Mouse (Mus musculus): ENCODE data around the gene Faim2.

Faim2 gene

DNA sequence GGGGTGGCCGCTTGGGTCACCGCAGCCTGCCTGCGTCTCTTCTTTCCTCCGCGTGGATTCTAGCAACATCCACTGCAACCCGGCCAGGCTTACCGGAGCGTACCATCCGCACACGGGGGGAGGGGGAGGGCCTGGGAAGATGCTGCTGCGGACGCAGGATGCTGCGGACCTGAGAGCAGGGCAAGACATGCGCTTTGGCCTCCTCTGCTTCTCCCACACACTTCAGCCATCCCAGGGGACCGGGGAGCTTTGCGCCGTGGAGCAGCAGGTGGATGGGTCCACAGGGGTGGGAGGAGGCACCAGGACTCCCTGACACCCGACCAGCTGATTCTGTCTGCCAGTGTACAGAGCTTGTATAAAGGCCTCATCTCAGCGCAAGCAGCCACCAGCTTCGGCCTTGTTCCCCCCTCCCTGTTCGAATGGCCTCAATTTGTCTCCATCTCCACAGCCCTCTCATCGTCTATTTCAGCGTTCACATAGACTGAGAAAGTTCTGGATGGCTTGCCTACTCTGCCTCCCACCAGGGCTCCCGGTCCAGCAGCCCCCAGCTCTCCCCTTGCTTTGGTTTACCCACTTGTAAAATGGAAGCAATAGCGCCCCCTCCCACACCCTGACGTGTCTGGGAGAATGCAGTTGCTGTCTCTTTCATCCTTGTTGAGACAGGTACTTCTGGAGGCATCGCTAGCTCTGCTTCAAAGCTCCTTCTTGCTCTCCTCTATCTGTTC is at the start of gene Faim2:
Gene Faim2, minus strand, starts transcription at position 537 of the 725 bp plus-strand sequence.
- DNase-seq, result no peak

DNA sequence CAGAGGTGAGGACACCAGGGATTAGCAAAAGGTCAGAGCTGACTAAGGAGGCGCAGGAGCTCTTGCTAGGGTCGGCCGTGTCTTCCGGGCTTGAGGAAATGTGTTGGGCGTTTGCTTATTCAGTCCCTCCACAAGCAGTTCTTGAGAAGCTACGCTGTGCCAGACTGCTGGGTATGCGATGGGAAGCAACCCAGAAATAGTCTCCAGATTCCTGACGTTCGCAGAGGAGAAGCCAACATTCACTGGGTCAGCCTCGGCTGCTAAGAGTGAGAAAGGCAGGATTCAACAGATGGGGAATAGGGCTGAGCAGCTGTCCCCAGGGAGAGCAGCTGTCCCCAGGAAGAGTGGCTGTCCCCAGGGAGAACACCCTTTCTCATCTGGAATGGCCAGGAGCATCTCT is 41.2 kb upstream of the Faim2 start:
- DNase-seq, result no peak

DNA sequence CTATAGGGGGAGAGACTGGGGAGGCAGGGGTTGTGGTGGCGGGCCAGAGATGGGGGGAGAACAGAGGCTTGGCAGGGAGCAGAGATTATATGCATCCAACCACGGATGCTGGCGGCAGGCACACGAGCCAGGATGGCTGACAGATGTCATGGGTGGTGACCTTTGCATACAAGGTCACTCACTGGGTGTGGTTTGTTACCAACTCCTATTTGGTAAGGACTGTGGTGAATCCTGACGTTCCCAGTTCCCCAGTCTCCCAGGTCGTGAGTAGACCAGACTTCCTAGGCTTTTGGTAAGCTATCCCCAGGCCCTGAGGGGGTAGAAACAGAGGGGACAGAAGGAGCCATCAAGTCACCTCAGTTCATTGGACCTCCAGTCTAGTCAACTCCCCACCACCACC is 40.7 kb upstream of the Faim2 start:
- no peak for DNase-seq

DNA sequence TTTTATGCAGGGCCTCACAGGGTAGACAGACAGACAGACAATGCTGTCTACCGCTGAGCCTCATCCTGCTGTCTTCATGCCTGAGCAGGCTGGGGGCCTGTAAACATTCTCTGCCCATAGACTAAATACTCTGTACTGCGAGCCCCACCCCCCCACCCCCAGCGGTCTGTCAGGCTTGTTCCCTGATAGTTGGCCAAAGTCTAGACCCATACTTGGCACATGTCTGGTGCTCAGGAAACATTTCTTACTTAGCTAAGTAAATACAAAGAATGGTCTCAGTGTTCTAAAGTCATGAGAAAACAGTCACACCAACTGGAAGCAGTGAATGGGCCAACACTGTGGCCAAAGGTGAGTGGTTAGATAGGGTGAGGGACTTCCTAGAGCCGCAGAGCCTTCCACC is 39.4 kb upstream of the Faim2 start:
- no peak for DNase-seq

DNA sequence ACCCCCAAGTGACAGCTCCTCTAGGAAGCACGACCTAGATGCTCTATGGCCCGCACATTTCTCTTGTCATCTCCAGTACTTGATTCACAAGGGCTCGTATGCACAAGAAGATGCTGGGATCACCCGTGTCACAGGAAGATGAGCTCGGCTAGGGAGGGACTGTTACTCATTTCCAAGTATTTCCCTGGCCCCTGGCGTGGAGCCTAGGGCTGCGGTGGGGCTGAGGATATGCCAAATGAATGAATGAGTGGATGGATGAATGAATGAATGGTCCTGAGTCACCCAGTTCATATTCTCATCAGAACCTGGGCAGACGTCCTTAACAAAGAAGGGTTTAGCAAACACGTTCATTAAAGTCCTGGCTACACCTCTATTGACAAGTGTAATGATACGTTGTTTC is 32.3 kb upstream of the Faim2 start:
- no peak for DNase-seq

DNA sequence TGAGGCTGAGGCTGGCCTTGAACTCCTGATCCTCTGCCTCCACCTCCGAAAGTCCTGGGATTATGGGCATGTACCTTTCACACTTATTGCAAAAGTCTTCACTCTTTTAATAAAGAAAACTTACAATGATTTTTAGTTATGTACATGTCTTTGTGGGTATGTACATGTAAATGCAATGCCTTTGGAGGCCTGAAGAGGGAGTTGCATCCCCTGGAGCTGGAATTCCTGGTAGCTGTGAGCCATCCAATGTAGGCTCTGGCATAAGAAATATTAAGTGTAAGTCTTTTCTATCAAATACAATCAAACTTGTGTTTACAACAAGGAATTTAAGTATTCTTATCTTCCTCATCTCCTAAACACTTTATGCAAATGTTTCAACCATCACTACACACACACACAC is 31.0 kb upstream of the Faim2 start:
- no peak for DNase-seq

DNA sequence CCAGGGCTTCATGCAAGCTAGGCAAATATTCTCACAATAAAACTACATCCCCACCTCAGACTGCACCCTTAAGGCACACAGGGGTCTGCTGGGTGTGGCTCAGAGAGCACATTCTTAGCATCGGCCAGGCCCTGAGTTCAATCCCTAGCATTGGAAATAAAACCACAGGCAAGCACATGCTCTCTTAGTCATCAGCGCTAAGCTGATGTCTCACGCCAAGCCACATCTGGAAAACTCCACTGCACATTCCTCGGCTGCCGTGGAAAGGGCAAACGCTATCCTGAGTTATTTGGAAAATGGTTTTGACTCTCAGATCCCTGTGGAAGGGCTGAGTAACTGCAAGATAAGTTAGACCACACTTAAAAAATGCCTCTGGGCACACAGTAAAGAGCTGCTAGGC is 25.8 kb upstream of the Faim2 start:
- DNase-seq, result no peak

DNA sequence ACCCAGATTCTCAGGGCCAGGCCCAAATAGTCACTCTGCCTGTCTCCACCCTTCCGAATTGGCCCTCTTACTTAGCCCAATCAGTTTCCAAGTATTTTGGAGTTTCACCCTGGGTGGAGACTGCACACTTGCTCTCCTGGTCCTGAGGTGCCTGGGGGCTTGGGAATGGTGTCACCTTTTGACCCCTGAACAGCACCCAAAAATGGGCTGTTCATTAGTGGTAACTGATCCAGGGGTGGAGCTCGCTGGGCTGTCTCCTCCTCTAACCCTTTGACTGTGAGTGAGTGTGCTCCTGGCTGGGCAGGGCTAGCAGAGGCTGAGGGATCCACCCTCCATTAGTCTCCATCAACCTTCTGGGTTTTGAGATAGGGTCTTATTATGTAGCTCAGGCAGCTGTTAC is 21.9 kb upstream of the Faim2 start:
- DNase-seq, result no peak

DNA sequence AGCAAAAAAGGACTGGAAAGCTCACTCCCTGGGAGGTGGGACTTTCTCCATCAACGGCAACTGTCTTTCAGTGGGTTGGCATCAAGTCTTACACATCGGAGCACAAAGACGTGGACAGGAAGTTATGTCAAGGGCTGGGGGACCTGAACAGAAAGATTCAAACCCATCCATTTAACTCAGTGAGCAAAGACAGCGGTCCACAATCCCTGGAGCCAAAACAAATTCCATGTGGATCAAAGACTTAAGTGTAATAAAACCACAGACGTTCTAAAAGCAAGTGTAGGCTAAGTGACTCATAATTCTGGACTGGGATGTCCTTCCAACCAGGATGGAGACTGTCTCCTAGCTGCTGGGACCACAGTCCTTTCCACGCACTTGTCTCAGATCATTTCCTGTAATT is 19.8 kb upstream of the Faim2 start:
- no peak for DNase-seq

DNA sequence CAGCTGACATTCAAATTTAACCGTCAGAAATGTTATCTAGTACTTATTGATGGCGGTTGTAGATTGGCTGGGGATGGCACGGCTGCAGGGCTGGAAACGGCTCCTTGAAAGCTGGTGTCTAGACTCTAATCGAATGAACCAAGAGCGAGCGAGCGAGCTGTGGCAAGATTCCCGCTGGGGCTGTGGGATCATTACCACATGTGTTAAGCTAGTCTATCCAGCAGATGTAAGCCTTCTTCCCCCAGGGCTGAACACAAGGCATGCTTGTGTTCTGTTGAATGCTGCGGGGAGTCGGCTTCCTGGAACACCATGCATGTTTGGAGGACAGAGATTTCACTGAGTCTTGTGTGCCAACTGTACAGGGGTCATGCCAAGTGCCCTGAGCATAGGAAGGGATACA is 18.6 kb upstream of the Faim2 start:
- no peak for DNase-seq

DNA sequence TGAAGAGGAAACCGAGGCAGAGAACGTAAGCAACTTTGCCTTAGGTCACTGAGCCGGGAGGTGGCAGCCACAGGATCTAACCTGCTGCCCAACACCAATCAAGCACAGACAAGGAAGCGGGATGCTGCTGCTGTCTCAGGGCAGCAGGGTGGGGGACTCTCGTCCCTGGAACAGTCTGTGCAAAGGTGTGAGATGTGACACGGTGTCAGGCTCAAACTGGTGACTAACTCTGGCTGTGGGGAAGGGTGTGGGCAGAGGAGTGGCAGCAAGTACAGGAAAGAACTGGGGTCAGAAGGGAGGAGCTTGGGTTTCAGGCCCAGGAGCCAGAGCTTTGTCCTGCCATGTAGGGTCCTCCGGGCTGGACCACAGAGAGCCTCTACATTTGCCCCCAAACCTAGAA is 16.1 kb upstream of the Faim2 start:
- DNase-seq, result no peak

DNA sequence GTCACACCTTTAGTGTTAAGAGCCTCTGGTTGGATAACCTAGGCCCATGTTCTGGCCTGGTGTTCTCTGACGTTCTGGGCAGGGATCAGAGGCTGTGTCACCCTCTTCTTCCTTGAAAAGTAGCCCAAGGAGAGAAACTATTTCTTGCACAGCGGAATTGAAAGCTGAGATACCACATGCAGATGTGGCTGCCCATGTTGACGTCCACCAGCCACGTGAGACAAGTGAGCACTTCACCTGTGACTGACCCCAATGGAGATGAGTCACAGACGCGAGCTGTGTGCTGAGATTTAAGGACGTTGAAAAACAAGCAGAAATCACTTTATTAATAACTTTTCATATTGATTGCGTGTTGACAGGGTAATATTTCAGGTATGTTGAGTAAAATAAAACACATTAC is 11.9 kb upstream of the Faim2 start:
- DNase-seq, result no peak

DNA sequence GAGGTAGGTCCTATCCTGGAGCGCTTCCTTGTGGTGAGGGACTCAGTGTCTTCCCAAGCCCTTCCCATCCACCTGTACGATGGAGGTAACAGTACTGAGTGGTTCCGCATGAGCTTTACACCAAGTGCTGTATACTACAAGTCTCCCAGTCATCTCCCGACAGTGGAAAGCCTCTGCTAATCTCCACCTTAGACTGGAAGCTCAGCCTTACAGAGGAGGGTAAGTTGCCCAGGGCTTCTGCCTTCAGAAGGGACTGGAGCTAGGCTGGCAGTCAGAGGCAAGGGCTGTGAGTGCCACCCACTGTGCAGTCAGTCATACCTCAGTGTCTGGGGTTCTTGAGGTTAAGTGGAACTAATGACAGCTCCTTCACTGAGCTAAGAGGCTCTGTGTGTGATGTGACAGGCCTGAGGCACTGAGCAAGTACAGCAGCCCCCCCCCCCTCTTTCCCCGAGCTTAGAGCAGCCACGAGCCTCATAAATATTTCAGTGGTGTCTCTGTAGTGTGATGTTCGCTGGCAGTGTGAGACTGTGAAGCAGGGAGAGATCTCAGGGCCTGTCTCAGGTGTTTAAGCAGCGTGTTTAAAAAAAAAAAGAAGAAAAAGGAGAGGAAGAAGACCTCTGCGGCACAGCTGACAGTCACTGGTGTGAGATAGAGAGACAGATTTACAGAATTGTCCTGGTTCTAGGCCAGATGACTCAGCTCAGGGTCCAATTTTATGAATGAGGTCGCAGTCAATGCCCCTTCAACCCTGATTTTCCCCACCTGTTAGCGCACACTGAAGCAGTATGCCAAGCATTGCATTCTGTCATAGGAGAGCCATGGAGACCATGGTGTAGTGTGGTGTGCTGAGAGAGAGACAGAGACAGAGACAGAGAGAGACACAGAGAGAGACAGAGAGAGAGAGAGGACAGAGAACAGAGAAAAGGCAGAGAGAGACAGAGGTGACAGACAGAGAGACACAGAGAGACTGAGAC is 9.2 kb upstream of the Faim2 start:
- no peak for DNase-seq

DNA sequence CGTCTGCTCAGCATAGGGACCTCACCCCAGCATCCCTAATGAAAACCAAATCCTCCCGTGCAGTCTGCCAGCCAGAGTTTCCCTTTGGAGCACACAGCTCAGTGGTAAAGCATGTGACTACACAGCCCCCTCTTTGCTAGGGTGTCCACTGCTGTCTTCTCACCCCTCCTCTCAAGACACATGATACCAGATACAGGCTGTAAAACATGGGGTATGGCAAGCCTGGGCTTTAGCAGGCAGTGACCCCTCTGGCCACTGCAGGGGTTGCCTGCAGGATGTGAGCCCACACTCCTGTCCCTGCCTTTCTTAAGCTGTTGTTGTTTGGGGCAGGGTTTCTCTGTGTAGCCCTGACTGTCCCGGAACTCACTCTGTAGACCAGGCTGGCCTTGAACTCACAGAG is 4.1 kb upstream of the Faim2 start:
- DNase-seq, result no peak

DNA sequence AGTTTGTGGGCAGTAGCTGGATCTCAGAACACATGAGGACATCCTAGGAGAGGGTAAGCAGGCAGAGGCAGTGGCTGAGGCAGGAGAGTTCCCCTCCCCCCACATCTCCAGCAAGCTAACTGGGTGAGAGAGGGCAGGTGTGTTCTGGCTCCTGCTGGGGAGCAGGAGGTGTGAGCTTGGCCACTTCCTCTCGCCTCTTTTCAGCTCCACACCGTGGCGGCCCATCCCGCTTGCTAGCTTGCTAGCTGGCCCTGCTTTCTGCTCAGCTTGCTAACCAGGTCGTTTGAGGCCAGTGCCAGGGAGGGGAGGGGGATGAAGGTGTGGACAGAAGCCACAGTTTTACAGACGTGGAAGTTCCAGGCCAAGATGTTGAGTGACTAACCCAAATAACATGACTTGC is 3.2 kb upstream of the Faim2 start:
- DNase-seq, result peak; percentile 8 to 30

DNA sequence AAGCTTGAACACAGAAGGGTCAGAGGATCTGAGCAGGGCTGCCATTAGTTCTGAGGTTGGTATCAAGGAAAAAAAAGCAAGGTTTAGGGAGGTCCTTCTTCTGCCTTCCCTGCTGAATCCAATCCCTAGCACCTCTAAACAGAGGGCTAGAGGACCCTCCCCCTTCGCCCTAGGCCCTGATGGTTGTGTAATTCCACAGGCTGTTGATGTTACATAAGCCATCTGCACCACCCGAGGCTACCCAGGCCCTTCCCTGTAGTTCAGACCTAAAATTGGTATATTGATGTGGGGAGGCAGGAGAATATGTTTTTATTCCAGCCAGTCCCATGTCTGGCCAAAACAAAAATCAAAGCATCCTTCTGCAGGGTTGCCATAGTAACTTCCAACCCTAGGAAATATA is 1.3 kb downstream of the Faim2 start:
- no peak for DNase-seq

DNA sequence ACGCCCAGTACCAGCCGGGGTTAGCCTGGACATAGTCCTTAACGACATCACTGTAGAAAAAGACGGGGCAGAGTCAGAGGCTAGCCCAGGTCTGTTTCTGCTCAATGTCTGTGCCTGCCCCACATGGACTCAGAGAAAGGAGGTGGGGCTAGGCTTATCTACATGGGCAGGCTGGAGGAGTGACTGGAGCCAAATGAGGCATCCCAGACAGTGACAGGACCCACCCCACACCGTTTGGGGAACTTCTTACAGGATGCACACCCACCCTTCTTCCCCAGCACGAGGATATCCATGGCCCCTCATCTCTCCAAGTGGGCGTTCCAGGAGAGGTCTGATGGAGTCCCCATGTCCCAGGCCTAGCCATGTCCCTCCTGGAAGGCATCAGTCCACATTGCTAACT is 7.7 kb downstream of the Faim2 start:
- no peak for DNase-seq

DNA sequence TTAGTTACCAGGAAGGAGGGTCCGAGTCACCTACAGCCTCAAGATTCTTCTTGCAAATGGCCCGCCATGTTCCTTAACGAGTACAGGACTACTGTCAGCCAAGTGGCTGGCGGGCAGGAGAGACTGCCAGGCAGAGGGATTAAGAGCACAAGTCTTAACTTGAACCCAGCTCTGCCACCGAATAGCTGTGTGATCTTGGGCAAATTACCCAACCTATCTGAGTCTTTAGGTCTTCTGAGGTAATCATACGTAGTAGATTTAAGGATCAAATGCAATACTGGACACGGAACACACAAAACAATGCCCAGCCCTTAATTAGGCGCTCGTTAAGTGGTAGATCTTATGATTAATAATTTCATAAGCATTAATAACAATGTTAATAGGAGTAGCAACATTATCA is 8.3 kb downstream of the Faim2 start:
- no peak for DNase-seq

DNA sequence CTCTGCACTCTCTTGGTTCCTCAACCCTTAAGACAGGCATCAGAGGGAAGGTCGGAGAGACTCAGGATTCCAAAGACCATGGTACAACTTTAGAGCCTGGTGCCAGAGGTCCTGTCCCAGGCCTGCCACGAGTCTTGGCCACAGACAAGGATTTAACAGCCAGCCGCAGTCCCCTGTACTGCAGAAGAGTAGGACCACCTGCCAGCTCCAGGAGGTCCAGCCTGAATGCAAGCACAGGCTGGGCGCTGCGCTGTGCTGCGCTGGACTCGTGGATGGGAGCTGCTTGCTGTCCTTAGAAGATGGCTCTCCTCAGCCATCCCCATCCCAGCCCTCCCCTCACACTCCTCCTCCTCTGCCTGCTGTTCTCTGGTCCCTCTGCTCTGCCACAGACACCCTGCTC is 10.2 kb downstream of the Faim2 start:
- no peak for DNase-seq

DNA sequence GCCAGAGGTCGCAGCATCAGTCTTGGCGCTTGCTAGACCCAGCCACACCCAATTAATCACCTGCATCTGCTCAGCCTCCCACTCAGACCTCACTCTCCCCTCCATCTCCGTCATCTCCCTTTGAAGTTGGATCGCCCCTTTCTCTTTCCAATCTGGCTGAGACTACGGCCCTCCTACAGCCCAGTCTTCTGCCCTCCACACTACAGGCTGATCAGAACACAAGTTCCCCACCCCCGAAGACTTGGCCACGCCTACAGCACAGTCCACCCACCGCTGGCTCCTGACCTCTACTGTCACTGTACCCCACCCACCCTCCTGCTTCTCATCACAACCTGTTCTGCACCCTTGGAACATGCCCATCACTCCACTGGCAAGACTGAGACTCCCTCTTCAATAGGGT is 11.2 kb downstream of the Faim2 start:
- no peak for DNase-seq

DNA sequence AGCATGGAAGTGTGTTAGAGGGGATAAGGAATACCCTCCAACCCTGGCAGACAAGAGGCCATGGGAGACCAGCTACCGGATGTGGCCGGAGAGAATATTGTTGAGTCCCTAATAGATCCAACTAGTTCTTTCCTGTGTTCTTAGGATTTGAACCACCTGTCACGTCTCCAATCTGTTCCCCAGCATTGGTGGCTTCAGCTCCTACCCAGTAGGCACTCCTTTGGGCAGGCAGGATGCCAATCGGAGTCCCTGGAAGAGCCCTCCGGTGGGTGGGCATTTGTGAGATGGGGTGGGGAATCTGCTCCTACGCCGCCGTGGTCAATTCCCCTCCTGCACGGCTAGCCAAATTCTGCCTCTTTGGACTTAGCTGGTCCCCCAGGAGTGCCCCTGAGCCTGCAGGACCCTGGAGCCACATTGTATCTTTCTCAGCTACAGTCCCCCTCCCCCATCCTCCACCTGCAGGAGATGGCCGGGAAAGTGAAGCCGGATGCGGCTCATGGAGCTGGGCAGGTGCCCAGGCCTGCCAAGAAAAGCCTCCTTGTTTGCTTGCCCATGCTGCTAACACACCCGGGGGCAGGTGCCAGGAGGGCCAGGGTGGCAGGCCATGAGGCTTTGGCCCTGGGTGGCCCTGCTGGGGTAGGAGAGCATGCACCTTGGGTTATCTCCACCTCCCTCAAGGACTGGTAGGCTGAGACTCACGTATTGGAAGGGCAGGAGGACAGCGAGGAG is 16.0 kb downstream of the Faim2 start:
- DNase-seq, result no peak

DNA sequence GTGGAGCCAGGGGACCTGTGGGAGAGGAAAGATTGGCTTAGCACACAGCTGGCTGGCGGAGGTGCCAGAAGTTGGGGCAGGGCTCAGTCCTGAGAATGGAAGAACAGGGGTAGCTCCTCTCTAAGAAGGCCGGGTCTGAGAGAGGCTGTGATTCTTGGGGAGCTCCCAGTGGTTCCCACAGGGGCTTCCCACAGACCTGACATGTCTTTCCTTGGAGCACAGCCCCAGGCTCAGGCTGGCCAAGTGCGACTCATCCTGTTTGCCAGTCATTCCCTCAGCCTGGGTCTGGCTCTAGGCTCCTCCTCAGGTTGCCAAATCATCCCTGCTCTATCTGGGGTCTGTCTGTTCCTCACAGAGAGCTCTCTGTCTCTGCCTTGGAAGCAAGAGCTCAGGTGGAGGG is 17.3 kb downstream of the Faim2 start:
- DNase-seq, result no peak

DNA sequence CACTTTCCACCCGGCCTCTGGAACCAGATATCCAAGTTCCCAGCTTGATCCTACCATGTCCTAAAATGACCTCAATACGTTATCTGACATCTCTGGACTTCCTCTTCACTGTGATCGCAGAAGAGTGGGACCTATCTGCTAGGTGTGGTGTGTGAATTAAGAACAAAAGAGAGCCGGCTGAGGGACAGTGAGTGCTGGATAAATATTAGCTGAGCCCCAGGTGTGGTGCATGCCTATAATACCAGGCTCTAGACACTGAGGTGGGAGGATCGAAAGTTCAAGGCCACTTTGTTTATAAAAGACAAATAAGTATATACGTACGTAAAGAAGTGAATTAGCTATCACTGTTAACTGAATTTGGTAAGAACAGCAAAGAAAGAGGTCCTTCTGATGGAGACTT is 18.1 kb downstream of the Faim2 start:
- DNase-seq, result no peak

All from thymus, adult 18-20 months (tissue).